Mouse (Mus musculus) MEL (cell line): ENCODE measurements around the gene Dnah3. TPM values are rescaled to one million over a fixed set of nuclear protein-coding genes. Genes with fewer than 3 reads are reported as not detected.

Source experiments
- DNase-seq: peaks from one replicate; pipeline ENCODE4 v3.0.0; 2011; ENCODE audit warnings: low read depth, low spot score
- H3K27ac ChIP-seq: 2 replicates; pipeline ENCODE4 v1.5.1; 2012; ENCODE audit warnings: low read depth, mild to moderate bottlenecking, control low read depth, low read length, moderate library complexity; ENCODE audit not compliant: control insufficient read depth
- H3K27me3 ChIP-seq, 2 experiments: fragments of 150-350 bp in 1 of 2; sonication (generic) in 1 of 2; 2 replicates each; pipeline ENCODE4 v1.6.1; 2012; ENCODE audit warnings: low read length in 2 of 2, mild to moderate bottlenecking in 2 of 2, improper control_type of control experiment in 1 of 2, moderate library complexity in 1 of 2; ENCODE audit not compliant: insufficient read depth in 2 of 2, control insufficient read depth in 1 of 2
- H3K36me3 ChIP-seq, 2 experiments: 2 replicates each; pipeline ENCODE4 v1.6.1; 2012 to 2014; ENCODE audit warnings: low read length in 2 of 2, improper control_type of control experiment in 1 of 2, inconsistent platforms in 1 of 2, mild to moderate bottlenecking in 1 of 2; ENCODE audit not compliant: insufficient read depth in 2 of 2, control insufficient read depth in 1 of 2
- H3K4me1 ChIP-seq, 2 experiments: fragments of 150-350 bp in 1 of 2; sonication (generic) in 1 of 2; 2 replicates each; pipeline ENCODE4 v1.6.1; 2012; ENCODE audit warnings: low read length in 2 of 2, improper control_type of control experiment in 1 of 2, mild to moderate bottlenecking in 1 of 2; ENCODE audit not compliant: insufficient read depth in 2 of 2, control insufficient read depth in 1 of 2
- H3K4me3 ChIP-seq, 2 experiments: fragments of 150-350 bp in 1 of 2; sonication (generic) in 1 of 2; 2 replicates each; pipeline ENCODE4 v1.5.1; 2012; ENCODE audit warnings: low read depth in 2 of 2, low read length in 2 of 2, mild to moderate bottlenecking in 2 of 2, moderate library complexity in 2 of 2, control low read depth in 1 of 2, improper control_type of control experiment in 1 of 2; ENCODE audit not compliant: control insufficient read depth in 1 of 2, insufficient read depth in 1 of 2
- H3K79me2 ChIP-seq: 2 replicates; pipeline ENCODE4 v1.6.1; 2012; ENCODE audit warnings: mild to moderate bottlenecking, low read length, moderate library complexity; ENCODE audit not compliant: control insufficient read depth, poor library complexity, insufficient read depth
- H3K9ac ChIP-seq: 2 replicates; pipeline ENCODE4 v1.6.1; 2012; ENCODE audit warnings: low read depth, mild to moderate bottlenecking, control low read depth, low read length, moderate library complexity; ENCODE audit not compliant: control insufficient read depth, poor library complexity, severe bottlenecking
- H3K9me3 ChIP-seq: fragments of 150-350 bp; sonication (generic); replicated peaks from 2 replicates; pipeline ENCODE4 v1.6.1; 2012; ENCODE audit warnings: mild to moderate bottlenecking, low read length, improper control_type of control experiment, moderate library complexity; ENCODE audit not compliant: insufficient read depth
- BHLHE40 ChIP-seq: IDR thresholded peaks from 2 replicates; pipeline ENCODE4 v1.6.1; 2012; ENCODE audit warnings: low read depth, mild to moderate bottlenecking, inconsistent platforms, low read length, improper control_type of control experiment, borderline replicate concordance
- CHD2 ChIP-seq: IDR thresholded peaks from 2 replicates; pipeline ENCODE4 v1.6.1; 2011; ENCODE audit warnings: low read length, improper control_type of control experiment
- E2F4 ChIP-seq: IDR thresholded peaks from 2 replicates; pipeline ENCODE4 v1.6.1; 2011; ENCODE audit warnings: low read depth, low read length, improper control_type of control experiment, borderline replicate concordance
- GATA1 ChIP-seq: IDR thresholded peaks from 2 replicates; pipeline ENCODE4 v1.6.1; 2011; ENCODE audit warnings: low read depth, low read length, improper control_type of control experiment
- HCFC1 ChIP-seq: IDR thresholded peaks from 2 replicates; pipeline ENCODE4 v1.6.1; 2012; ENCODE audit warnings: low read depth, mild to moderate bottlenecking, inconsistent platforms, low read length, improper control_type of control experiment, moderate library complexity
- JUND ChIP-seq: IDR thresholded peaks from 2 replicates; pipeline ENCODE4 v1.6.1; 2011; ENCODE audit warnings: low read depth, mild to moderate bottlenecking, improper control_type of control experiment, low read length
- MYB ChIP-seq: IDR thresholded peaks from 2 replicates; pipeline ENCODE4 v1.6.1; 2011; ENCODE audit warnings: mild to moderate bottlenecking, low read depth, low read length, improper control_type of control experiment
- RCOR1 ChIP-seq: IDR thresholded peaks from 2 replicates; pipeline ENCODE4 v1.6.1; 2012; ENCODE audit warnings: low read depth, mild to moderate bottlenecking, inconsistent platforms, low read length, improper control_type of control experiment
- TBP ChIP-seq: IDR thresholded peaks from 2 replicates; pipeline ENCODE4 v1.8.0; 2011; ENCODE audit warnings: low read depth, low read length, improper control_type of control experiment
- ZNF384 ChIP-seq: IDR thresholded peaks from 2 replicates; pipeline ENCODE4 v1.6.1; 2012; ENCODE audit warnings: low read depth, mild to moderate bottlenecking, inconsistent platforms, low read length, improper control_type of control experiment
- polyA plus RNA-seq, 2 experiments: library from polyadenylated mRNA; stranded (reverse) in 1 of 2; unstranded in 1 of 2; fragments of >175 nt in 1 of 2; fragments of >200 nt in 1 of 2; gene quantifications; 2 replicates each; pipeline versions ENCODE4 v1.2.1 to v1.2.4; 2012; ENCODE audit warnings: low replicate concordance in 2 of 2, low read depth in 1 of 2; ENCODE audit not compliant: insufficient read length in 2 of 2, insufficient read depth in 1 of 2, missing spikeins in 1 of 2
- total RNA-seq: library from RNA; depleted of rRNA; stranded (reverse); fragments of 300-350 nt; gene quantifications from 2 replicates; pipeline ENCODE4 v1.2.3, GENCODE M21; 2012

The Dnah3 gene
- total and polyA plus RNA-seq, 3 experiments = not detected

GRCm38 (mm10) chr7:119892198-119892597 is 202.9 kb downstream of the Dnah3 start:
- no peak for DNase-seq
- Histone ChIP-seq H3K79me2 (peaks cover 2% of the 10 kb centered on the region), H3K36me3 (peaks cover 0 to 16% of the 10 kb centered on the region in 2 experiments; a peak in 2 of 4 replicates), H3K9me3 (no peaks in the 10 kb centered on the region), H3K4me1 (peaks cover 5 to 13% of the 10 kb centered on the region in 2 experiments), H3K27me3 (no peaks in the 10 kb centered on the region), H3K4me3 (no peak overlapping the region), H3K27ac (no peak overlapping the region)
- TF ChIP-seq MYB (no peak), E2F4 (no peak)
- TF ChIP-seq, all 39 proteins: peak for 0
- no peak overlapping the region for H3K9ac ChIP-seq

- TF ChIP-seq TBP (no peak), RCOR1 (peak; percentile 36; the same call in 1 of the 2 replicates)
- H3K79me2 ChIP-seq = peaks cover 2% of the 10 kb centered on the region
- no peaks in the 10 kb centered on the region for H3K9me3 ChIP-seq
- no peaks in the 10 kb centered on the region for H3K4me1 ChIP-seq
- no peak overlapping the region for H3K27ac ChIP-seq
- no peaks in the 10 kb centered on the region for H3K27me3 ChIP-seq
- no peaks in the 10 kb centered on the region for H3K36me3 ChIP-seq
- H3K4me3 ChIP-seq = no peak overlapping the region
- no peak for DNase-seq
- H3K9ac ChIP-seq = no peak overlapping the region
Measured at GRCm38 (mm10) chr7:119887887-119888286, 207.2 kb downstream of the Dnah3 start.

- no peak for DNase-seq
- H3K4me3 ChIP-seq = no peak overlapping the region
- no peaks in the 10 kb centered on the region for H3K9me3 ChIP-seq
- no peak overlapping the region for H3K9ac ChIP-seq
- TF ChIP-seq GATA1 = 0 out of 2 replicates have a peak, but pooled peaks have one; percentile 31
- no peak for TF ChIP-seq BHLHE40
- TF ChIP-seq ZNF384 = no peak
- no peak overlapping the region for H3K27ac ChIP-seq
- no peaks in the 10 kb centered on the region; a peak in 1 of 4 replicates for H3K4me1 ChIP-seq
- no peaks in the 10 kb centered on the region for H3K27me3 ChIP-seq
- H3K36me3 ChIP-seq = peaks cover 0 to 7% of the 10 kb centered on the region in 2 experiments; a peak in 2 of 4 replicates
- no peaks in the 10 kb centered on the region for H3K79me2 ChIP-seq
Measured at GRCm38 (mm10) chr7:119881229-119881628, 213.9 kb downstream of the Dnah3 start.

GRCm38 (mm10) chr7:119880345-119880744 is 214.7 kb downstream of the Dnah3 start:
- Histone ChIP-seq H3K4me3 (no peak overlapping the region), H3K9me3 (no peaks in the 10 kb centered on the region), H3K79me2 (no peaks in the 10 kb centered on the region), H3K27me3 (no peaks in the 10 kb centered on the region), H3K4me1 (no peaks in the 10 kb centered on the region; a peak in 1 of 4 replicates), H3K9ac (no peak overlapping the region), H3K27ac (no peak overlapping the region), H3K36me3 (peaks cover 0 to 7% of the 10 kb centered on the region in 2 experiments; a peak in 2 of 4 replicates)
- TF ChIP-seq HCFC1 (no peak), JUND (no peak), CHD2 (no peak)
- no peak for DNase-seq
